In the genomic region with DNA sequence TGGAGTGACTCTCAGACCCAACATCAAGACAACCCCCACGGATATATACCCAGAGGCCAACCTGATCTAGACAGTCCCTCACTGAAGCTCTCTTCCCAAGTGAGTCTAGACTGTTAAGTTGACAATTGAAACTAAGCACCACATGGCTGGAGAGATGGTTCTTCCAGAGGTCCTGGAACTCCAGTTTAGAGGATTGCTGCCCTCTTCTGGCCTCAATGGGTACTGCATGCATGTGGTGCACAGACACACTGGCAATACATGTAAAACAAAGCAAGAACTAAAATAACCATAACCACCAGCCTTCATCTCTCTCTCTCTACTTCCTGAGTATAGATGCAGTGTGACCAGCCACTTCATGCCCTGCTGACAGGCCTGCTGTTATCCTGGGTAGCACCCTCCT, we compare ENCODE assay signal across 10 mouse cellular contexts. TPM values are rescaled to one million over a fixed set of nuclear protein-coding genes. Genes with fewer than 3 reads are reported as not detected.
DNase-seq lines count a peak whose midpoint lies in the region; ATAC-seq and TF ChIP-seq lines count a peak whose summit lies in the region.
"Had no signal": no experiment of that assay in that cellular context is flagged by ENCODE, and none has a peak within 500 bp of the region (broad histone marks: within the 10 kb centered on the region; RNA-seq: fewer than 3 reads in every experiment).

No protein-coding gene starts in this region.

- ATAC-seq in forebrain, embryonic 15.5 days (replicated peaks), result no peak
- no peak for ATAC-seq in midbrain, embryonic 16.5 days
- ATAC-seq in stomach, postnatal 0 days (ENCODE audit: low FRiP score, low TSS enrichment), result no peak

- no peak overlapping the region for H3K27ac ChIP-seq in forebrain, embryonic 10.5 days
- no peak overlapping the region for H3K27ac ChIP-seq in forebrain, embryonic 15.5 days (replicated peaks)
- H3K27ac ChIP-seq in midbrain, embryonic 10.5 days (replicated peaks), result no peak overlapping the region
- H3K27ac ChIP-seq in midbrain, embryonic 16.5 days (ENCODE audit: low read length), result no peak overlapping the region
- no peak overlapping the region for H3K27ac ChIP-seq in cortical plate, adult 2 months (ENCODE audit: insufficient read depth, low read length)
- no peak overlapping the region for H3K27ac ChIP-seq in stomach, postnatal 0 days (replicated peaks)
- H3K27ac ChIP-seq: limb, embryonic 15.5 days had no signal

- TF ChIP-seq POLR2A in cortical plate, adult 2 months (IDR thresholded peaks at IDR 0.05; ENCODE audit: extremely low read depth, insufficient read depth, low read length), result no peak

- H3K27me3 ChIP-seq in forebrain, embryonic 10.5 days (ENCODE audit: poor library complexity, severe bottlenecking), result no peaks in the 10 kb centered on the region
- H3K27me3 ChIP-seq in forebrain, embryonic 15.5 days, result no peaks in the 10 kb centered on the region
- H3K27me3 ChIP-seq in midbrain, embryonic 10.5 days (ENCODE audit: low read depth, poor library complexity, severe bottlenecking), result no peaks in the 10 kb centered on the region; the same call in 1 of the 2 replicates
- no peaks in the 10 kb centered on the region for H3K27me3 ChIP-seq in midbrain, embryonic 16.5 days (ENCODE audit: control insufficient read depth, insufficient read depth, low read depth, low read length)
- no peaks in the 10 kb centered on the region for H3K27me3 ChIP-seq in stomach, postnatal 0 days (ENCODE audit: control insufficient read depth, insufficient read depth, low read length)

- H3K36me3 ChIP-seq in forebrain, embryonic 10.5 days (replicated peaks), result no peaks in the 10 kb centered on the region
- no peaks in the 10 kb centered on the region for H3K36me3 ChIP-seq in forebrain, embryonic 15.5 days
- H3K36me3 ChIP-seq in midbrain, embryonic 10.5 days, result no peaks in the 10 kb centered on the region
- H3K36me3 ChIP-seq in midbrain, embryonic 16.5 days (ENCODE audit: control insufficient read depth, insufficient read depth, low read length), result no peaks in the 10 kb centered on the region
- no peaks in the 10 kb centered on the region for H3K36me3 ChIP-seq in stomach, postnatal 0 days (ENCODE audit: control insufficient read depth, insufficient read depth, low read length)
- H3K36me3 ChIP-seq: limb, embryonic 15.5 days had no signal

- DNase-seq in forebrain, embryonic 10.5 days (ENCODE audit: extremely low spot score, low spot score), result peak; percentile 60
- DNase-seq in midbrain, embryonic 10.5 days (ENCODE audit: low spot score), result peak; percentile 42
- DNase-seq in stomach, postnatal 0 days (ENCODE audit: low spot score), result no peak
- no peak for DNase-seq in adrenal gland, adult 8-10 months
- no peak for DNase-seq in layer of hippocampus, adult 8-10 months (ENCODE audit: low spot score in 2 of 2)

- 90% methylated on average over 1 of the region's 1 CpGs for WGBS in forebrain, embryonic 10.5 days
- WGBS in forebrain, embryonic 15.5 days, result 78% methylated on average over 1 of the region's 1 CpGs
- WGBS in midbrain, embryonic 10.5 days, result 83% methylated on average over 1 of the region's 1 CpGs
- WGBS in midbrain, embryonic 16.5 days, result 87% methylated on average over 1 of the region's 1 CpGs
- WGBS in stomach, postnatal 0 days, result 95% methylated on average over 1 of the region's 1 CpGs

- no peaks in the 10 kb centered on the region for H3K9me3 ChIP-seq in forebrain, embryonic 10.5 days
- H3K9me3 ChIP-seq in forebrain, embryonic 15.5 days, result no peaks in the 10 kb centered on the region
- H3K9me3 ChIP-seq in midbrain, embryonic 10.5 days (replicated peaks), result no peaks in the 10 kb centered on the region
- H3K9me3 ChIP-seq in midbrain, embryonic 16.5 days (replicated peaks; ENCODE audit: control insufficient read depth, low read length, poor library complexity, severe bottlenecking), result no peaks in the 10 kb centered on the region
- H3K9me3 ChIP-seq in stomach, postnatal 0 days (ENCODE audit: control insufficient read depth, low read length), result no peaks in the 10 kb centered on the region
- H3K9me3 ChIP-seq: limb, embryonic 15.5 days had no signal

- H3K4me3 ChIP-seq in forebrain, embryonic 10.5 days, result no peak overlapping the region
- H3K4me3 ChIP-seq in forebrain, embryonic 15.5 days, result no peak overlapping the region
- H3K4me3 ChIP-seq in midbrain, embryonic 10.5 days, result no peak overlapping the region
- H3K4me3 ChIP-seq in midbrain, embryonic 16.5 days (ENCODE audit: low read depth, low read length), result no peak overlapping the region
- no peak overlapping the region for H3K4me3 ChIP-seq in cortical plate, adult 2 months (ENCODE audit: insufficient read depth, low read length)
- H3K4me3 ChIP-seq in stomach, postnatal 0 days (ENCODE audit: low read depth, low read length), result no peak overlapping the region
- H3K4me3 ChIP-seq: limb, embryonic 15.5 days had no signal

- TF ChIP-seq CTCF in cortical plate, adult 2 months (IDR thresholded peaks at IDR 0.05; ENCODE audit: extremely low read depth, insufficient read depth, low read length), result peak; percentile 15; the same call in 1 of the 2 replicates
- TF ChIP-seq CTCF in stomach, postnatal 0 days (IDR thresholded peaks at IDR 0.05; ENCODE audit: low read depth), result peak; percentile 65

- no peak for TF ChIP-seq EP300 in stomach, postnatal 0 days (optimal IDR thresholded peaks at IDR 0.05)

- H3K9ac ChIP-seq in forebrain, embryonic 15.5 days (replicated peaks), result no peak overlapping the region
- no peak overlapping the region for H3K9ac ChIP-seq in midbrain, embryonic 16.5 days (ENCODE audit: low read depth, low read length)
- H3K9ac ChIP-seq in stomach, postnatal 0 days (ENCODE audit: low read length), result no peak overlapping the region
- H3K9ac ChIP-seq: limb, embryonic 15.5 days had no signal

- peaks cover 4% of the 10 kb centered on the region; the same call in 1 of the 2 replicates for H3K4me1 ChIP-seq in forebrain, embryonic 10.5 days
- no peaks in the 10 kb centered on the region for H3K4me1 ChIP-seq in forebrain, embryonic 15.5 days
- H3K4me1 ChIP-seq in midbrain, embryonic 10.5 days, result 0 out of 2 replicates have a peak, but pooled peaks cover 6% of the 10 kb centered on the region
- peaks cover 4% of the 10 kb centered on the region; the same call in 1 of the 2 replicates for H3K4me1 ChIP-seq in midbrain, embryonic 16.5 days (ENCODE audit: control insufficient read depth, insufficient read depth, low read length)
- no peaks in the 10 kb centered on the region for H3K4me1 ChIP-seq in cortical plate, adult 2 months (ENCODE audit: control insufficient read depth, insufficient read depth, low read length)
- no peaks in the 10 kb centered on the region for H3K4me1 ChIP-seq in stomach, postnatal 0 days (replicated peaks; ENCODE audit: control insufficient read depth, insufficient read depth)
- H3K4me1 ChIP-seq: limb, embryonic 15.5 days had no signal

- no peak overlapping the region for H3K4me2 ChIP-seq in forebrain, embryonic 15.5 days (replicated peaks)
- no peak overlapping the region for H3K4me2 ChIP-seq in midbrain, embryonic 16.5 days (ENCODE audit: low read length)
- H3K4me2 ChIP-seq in stomach, postnatal 0 days (replicated peaks; ENCODE audit: low read depth), result no peak overlapping the region
- H3K4me2 ChIP-seq: limb, embryonic 15.5 days had no signal

RNA-seq across cellular contexts. Expression of a gene that starts 20.2 kb away (rescaled TPM):
- polyA plus RNA-seq in forebrain, embryonic 10.5 days (2016; fragmentation: Nextera tagmentation; extraction: Ambion mirVana), result 0.87 and 2.7 TPM in 2 replicates
- 18.7 and 20.4 TPM in 2 replicates for polyA plus RNA-seq in forebrain, embryonic 15.5 days (2015; fragmentation: Nextera tagmentation; extraction: Ambion mirVana)
- polyA plus RNA-seq in midbrain, embryonic 10.5 days (2016; fragmentation: Nextera tagmentation; extraction: Ambion mirVana), result 7.7 and 15.9 TPM in 2 replicates
- 45.9 and 68.2 TPM in 2 replicates for polyA plus RNA-seq in midbrain, embryonic 16.5 days (2015; fragmentation: Nextera tagmentation; extraction: Ambion mirVana)
- 1.4 and 1.6 TPM in 2 replicates for polyA plus RNA-seq in cortical plate, adult 2 months (2012; rRNA removed)
- polyA plus RNA-seq in stomach, postnatal 0 days (2015; fragmentation: Nextera tagmentation; extraction: Ambion mirVana), result not detected in 2 replicates
- total RNA-seq in adrenal gland, adult 8-10 months (2022), result not detected
- total RNA-seq in layer of hippocampus, adult 8-10 months (2022), result 1 to 10 TPM in 1 of 4 experiments, under 1 TPM in 2, not detected in 1; 0.59 to 1.4 (median 0.76) TPM
- total RNA-seq: hematopoietic stem cell, adult 5-6 weeks had no signal

Comparison
In these comparisons a context has a peak if more than half of its experiments do, and no peak if none do; other contexts are left out.
1. DNase-seq: peak in forebrain, embryonic 10.5 days (single experiment) and midbrain, embryonic 10.5 days (single experiment); none in stomach, postnatal 0 days (single experiment), adrenal gland, adult 8-10 months (single experiment) and layer of hippocampus, adult 8-10 months (0 of 2).